Mouse (Mus musculus): ENCODE results near the gene Pcgf2. TPM values are rescaled to one million over a fixed set of nuclear protein-coding genes. Genes with fewer than 3 reads are reported as not detected.
"Not testable (repeated sequence)": the region's sequence is repeated elsewhere in the genome, so short reads cannot be mapped to it uniquely, and the experiment has no call there.

The Pcgf2 gene
- polyA plus RNA-seq, 1 experiment: 175 TPM

DNA sequence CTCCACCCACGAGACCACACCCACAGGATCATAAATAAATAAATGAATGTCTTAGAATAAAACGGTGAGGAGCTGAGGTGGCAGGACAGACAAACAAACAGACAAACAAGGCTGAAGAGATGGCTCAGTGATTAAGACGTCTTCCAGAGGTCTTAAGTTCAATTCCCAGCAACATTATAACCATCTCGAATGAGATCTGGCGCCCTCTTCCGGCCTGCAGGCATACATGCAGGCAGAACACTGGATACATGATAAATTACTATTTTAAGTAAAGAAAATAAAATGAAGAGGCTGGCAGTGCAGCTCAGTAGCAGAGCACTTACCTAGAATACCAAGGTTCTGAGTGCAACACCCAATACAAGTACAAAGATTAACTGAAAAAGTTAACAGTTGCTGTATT, 38.4 kb upstream of the Pcgf2 start:
- TF ChIP-seq POLR2A (IDR thresholded peaks at IDR 0.05; ENCODE audit: borderline replicate concordance, extremely low read depth, insufficient read depth, insufficient read length, poor library complexity, severe bottlenecking): no peak
- peak; percentile 37; the same call in 1 of the 2 replicates for TF ChIP-seq CTCF (IDR thresholded peaks at IDR 0.05; ENCODE audit: borderline replicate concordance, extremely low read depth, insufficient read depth, insufficient read length)
- peak; percentile 11 for DNase-seq (ENCODE audit: low read depth)

DNA sequence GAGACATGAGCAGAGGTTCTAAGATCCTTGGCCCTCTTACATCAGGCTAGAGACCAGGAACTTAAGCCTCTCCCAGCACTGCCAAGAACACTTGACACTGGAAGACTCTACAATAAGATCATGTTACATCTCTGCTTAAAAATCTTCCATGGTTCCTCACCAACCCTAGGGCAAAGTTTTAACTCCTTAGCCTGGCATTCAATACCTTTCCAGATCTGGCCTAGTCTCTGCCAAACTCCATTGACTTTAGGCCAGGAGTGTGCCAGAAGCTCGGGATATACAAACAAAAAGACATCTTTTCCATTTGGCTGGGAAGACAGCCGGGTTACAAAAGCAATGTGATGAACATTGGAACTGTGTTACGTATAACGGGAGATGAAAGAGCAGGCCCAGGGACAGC, 37.3 kb upstream of the Pcgf2 start:
- DNase-seq (ENCODE audit: low read depth): peak; percentile 13
- TF ChIP-seq POLR2A (IDR thresholded peaks at IDR 0.05; ENCODE audit: borderline replicate concordance, extremely low read depth, insufficient read depth, insufficient read length, poor library complexity, severe bottlenecking): no peak
- TF ChIP-seq CTCF (IDR thresholded peaks at IDR 0.05; ENCODE audit: borderline replicate concordance, extremely low read depth, insufficient read depth, insufficient read length): no peak

GRCm38 (mm10) chr11:97736645-97737044, 36.3 kb upstream of the Pcgf2 start:
- TF ChIP-seq POLR2A (IDR thresholded peaks at IDR 0.05; ENCODE audit: borderline replicate concordance, extremely low read depth, insufficient read depth, insufficient read length, poor library complexity, severe bottlenecking) (no peak), CTCF (IDR thresholded peaks at IDR 0.05; ENCODE audit: borderline replicate concordance, extremely low read depth, insufficient read depth, insufficient read length) (no peak)
- no peak for DNase-seq (ENCODE audit: low read depth)

- DNase-seq (ENCODE audit: low read depth): not testable (repeated sequence)
These were observed 34.5 kb upstream of the Pcgf2 start for GRCm38 (mm10) chr11:97734810-97735209.

DNA sequence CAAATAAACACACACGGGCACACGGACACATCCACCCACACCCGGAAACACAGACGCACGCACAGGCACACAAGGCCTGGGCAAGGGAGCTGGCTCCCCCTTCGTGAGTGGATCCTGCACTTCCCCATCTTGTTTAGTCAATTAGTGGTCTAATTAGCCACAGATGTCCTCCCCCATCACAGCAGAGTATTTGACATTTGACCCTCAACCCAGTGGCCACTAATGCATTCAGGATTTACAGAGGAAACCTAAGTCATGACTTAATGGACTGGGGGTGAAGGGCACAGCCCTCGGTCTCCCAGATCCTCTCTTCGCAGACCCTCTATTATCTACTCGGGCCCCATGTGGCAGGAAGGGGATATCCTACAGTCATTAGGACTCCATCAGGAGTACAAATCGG, 33.4 kb upstream of the Pcgf2 start:
- TF ChIP-seq POLR2A (IDR thresholded peaks at IDR 0.05; ENCODE audit: borderline replicate concordance, extremely low read depth, insufficient read depth, insufficient read length, poor library complexity, severe bottlenecking): no peak
- TF ChIP-seq CTCF (IDR thresholded peaks at IDR 0.05; ENCODE audit: borderline replicate concordance, extremely low read depth, insufficient read depth, insufficient read length): no peak
- peak; percentile 13 for DNase-seq (ENCODE audit: low read depth)

DNA sequence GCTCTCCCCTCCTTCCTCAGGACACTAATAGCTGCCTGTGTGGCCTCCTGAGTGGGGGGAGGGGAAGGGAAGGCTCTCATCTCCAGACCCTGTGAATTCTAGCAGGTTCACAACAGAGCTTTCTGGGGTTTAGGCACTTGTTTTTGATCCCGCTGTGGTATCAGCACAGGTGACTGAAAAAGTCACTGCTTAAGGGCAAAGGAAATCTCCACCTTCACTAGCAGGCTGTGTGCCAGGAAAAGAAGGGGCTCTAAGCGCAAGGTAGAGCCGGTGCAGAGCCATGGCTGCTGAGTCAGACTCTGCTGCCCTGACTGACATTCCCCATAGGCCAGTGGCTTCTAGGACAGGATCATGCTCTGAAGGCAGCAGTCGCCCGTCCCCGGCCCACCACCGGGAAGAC, 28.4 kb upstream of the Pcgf2 start:
- DNase-seq (ENCODE audit: low read depth): no peak
- TF ChIP-seq CTCF (IDR thresholded peaks at IDR 0.05; ENCODE audit: borderline replicate concordance, extremely low read depth, insufficient read depth, insufficient read length) (no peak), POLR2A (IDR thresholded peaks at IDR 0.05; ENCODE audit: borderline replicate concordance, extremely low read depth, insufficient read depth, insufficient read length, poor library complexity, severe bottlenecking) (no peak)

GRCm38 (mm10) chr11:97728311-97728710, 28.0 kb upstream of the Pcgf2 start:
- no peak for DNase-seq (ENCODE audit: low read depth)
- TF ChIP-seq CTCF (IDR thresholded peaks at IDR 0.05; ENCODE audit: borderline replicate concordance, extremely low read depth, insufficient read depth, insufficient read length) (no peak), POLR2A (IDR thresholded peaks at IDR 0.05; ENCODE audit: borderline replicate concordance, extremely low read depth, insufficient read depth, insufficient read length, poor library complexity, severe bottlenecking) (no peak)

GRCm38 (mm10) chr11:97723709-97724108, 23.4 kb upstream of the Pcgf2 start:
- DNase-seq (ENCODE audit: low read depth): no peak
- TF ChIP-seq CTCF (IDR thresholded peaks at IDR 0.05; ENCODE audit: borderline replicate concordance, extremely low read depth, insufficient read depth, insufficient read length) (no peak), POLR2A (IDR thresholded peaks at IDR 0.05; ENCODE audit: borderline replicate concordance, extremely low read depth, insufficient read depth, insufficient read length, poor library complexity, severe bottlenecking) (no peak)

GRCm38 (mm10) chr11:97721338-97721737, 21.0 kb upstream of the Pcgf2 start:
- DNase-seq (ENCODE audit: low read depth): no peak
- TF ChIP-seq CTCF (IDR thresholded peaks at IDR 0.05; ENCODE audit: borderline replicate concordance, extremely low read depth, insufficient read depth, insufficient read length) (no peak), POLR2A (IDR thresholded peaks at IDR 0.05; ENCODE audit: borderline replicate concordance, extremely low read depth, insufficient read depth, insufficient read length, poor library complexity, severe bottlenecking) (no peak)

- no peak for DNase-seq (ENCODE audit: low read depth)
- no peak for TF ChIP-seq POLR2A (IDR thresholded peaks at IDR 0.05; ENCODE audit: borderline replicate concordance, extremely low read depth, insufficient read depth, insufficient read length, poor library complexity, severe bottlenecking)
These were observed 18.7 kb upstream of the Pcgf2 start for GRCm38 (mm10) chr11:97719041-97719440.

- TF ChIP-seq CTCF (IDR thresholded peaks at IDR 0.05; ENCODE audit: borderline replicate concordance, extremely low read depth, insufficient read depth, insufficient read length) (no peak), POLR2A (IDR thresholded peaks at IDR 0.05; ENCODE audit: borderline replicate concordance, extremely low read depth, insufficient read depth, insufficient read length, poor library complexity, severe bottlenecking) (no peak)
- no peak for DNase-seq (ENCODE audit: low read depth)
These were observed 18.1 kb upstream of the Pcgf2 start for GRCm38 (mm10) chr11:97718281-97718860.

- no peak for DNase-seq (ENCODE audit: low read depth)
- TF ChIP-seq POLR2A (IDR thresholded peaks at IDR 0.05; ENCODE audit: borderline replicate concordance, extremely low read depth, insufficient read depth, insufficient read length, poor library complexity, severe bottlenecking): no peak
- no peak for TF ChIP-seq CTCF (IDR thresholded peaks at IDR 0.05; ENCODE audit: borderline replicate concordance, extremely low read depth, insufficient read depth, insufficient read length)
These were observed 17.3 kb upstream of the Pcgf2 start for GRCm38 (mm10) chr11:97717369-97718280.
